Comparison of ENCODE assay signal across 27 mouse cellular contexts in the genomic region with DNA sequence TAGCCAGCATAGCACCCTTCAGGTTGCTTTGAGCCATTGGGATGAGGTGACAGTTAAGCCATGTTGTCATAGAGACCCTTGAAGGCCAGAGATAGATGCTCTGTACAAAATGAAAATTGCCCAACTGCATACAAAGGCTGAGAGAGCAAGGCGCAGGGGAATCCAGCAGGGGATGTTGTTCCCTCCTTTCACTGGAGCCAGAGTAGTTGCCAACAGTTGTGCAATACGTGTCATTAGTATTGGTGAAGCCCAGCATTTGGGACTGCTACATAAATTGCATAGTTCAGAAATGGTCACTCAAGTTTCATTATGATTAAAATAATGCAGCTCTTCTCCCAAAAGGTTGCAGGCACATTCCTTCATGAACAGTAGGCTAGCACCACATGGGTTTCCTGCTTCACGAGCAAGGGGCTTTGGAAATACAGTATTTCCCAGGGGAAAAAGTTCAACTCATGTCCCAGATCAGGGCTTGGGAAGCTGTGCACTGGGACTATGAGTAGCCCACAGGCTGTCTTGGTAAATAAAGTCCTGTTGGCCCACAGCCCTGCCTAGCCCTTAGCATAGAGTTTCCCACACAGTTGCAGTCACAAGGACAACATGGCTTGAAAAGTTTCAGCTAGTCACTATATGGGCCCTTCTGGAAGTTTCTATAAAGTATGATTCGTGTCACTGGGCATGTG. TPM values are rescaled to one million over a fixed set of nuclear protein-coding genes. Genes with fewer than 3 reads are reported as not detected.
DNase-seq lines count a peak whose midpoint lies in the region; ATAC-seq and TF ChIP-seq lines count a peak whose summit lies in the region.
"Had no signal": no experiment of that assay in that cellular context is flagged by ENCODE, and none has a peak within 500 bp of the region (broad histone marks: within the 10 kb centered on the region; RNA-seq: fewer than 3 reads in every experiment).

No protein-coding gene starts in this region.

- 61% methylated on average over 4 of the region's 4 CpGs for WGBS in lung, embryonic 16.5 days
- WGBS in lung, adult 2 months = 65% methylated on average over 4 of the region's 4 CpGs

- no peak overlapping the region for H3K9ac ChIP-seq in lung, embryonic 16.5 days (ENCODE audit: low read length)
- H3K9ac ChIP-seq: embryonic facial prominence, embryonic 15.5 days; forebrain, embryonic 15.5 days; heart, embryonic 15.5 days; hindbrain, embryonic 15.5 days; limb, embryonic 13.5 days; liver, embryonic 14.5 days; lung, embryonic 15.5 days; neural tube, embryonic 12.5 days had no signal

- H3K9me3 ChIP-seq in lung, embryonic 16.5 days (ENCODE audit: control insufficient read depth, low read length) = no peaks in the 10 kb centered on the region
- H3K9me3 ChIP-seq: embryonic facial prominence, embryonic 15.5 days; forebrain, embryonic 15.5 days; heart, embryonic 15.5 days; hindbrain, embryonic 15.5 days; limb, embryonic 13.5 days; lung, embryonic 15.5 days; neural tube, embryonic 12.5 days had no signal

- no peak for TF ChIP-seq POLR2A in lung, adult 2 months (IDR thresholded peaks at IDR 0.05; ENCODE audit: borderline replicate concordance, extremely low read depth, low read depth, low read length)

- peak; percentile 59 for ATAC-seq in lung, embryonic 16.5 days (ENCODE audit: low read depth)
- ATAC-seq: activated CD4-positive, CD25-positive, alpha-beta regulatory T cell, adult 4 months; forebrain, embryonic 15.5 days had no signal

- peak; percentile 11; the same call in 1 of the 2 replicates for TF ChIP-seq CTCF in gastrocnemius, adult 2 months (IDR thresholded peaks at IDR 0.05)
- TF ChIP-seq CTCF in lung, adult 2 months (IDR thresholded peaks at IDR 0.05; ENCODE audit: insufficient read depth, low read length) = no peak

- H3K4me2 ChIP-seq in lung, embryonic 16.5 days (ENCODE audit: low read depth, low read length) = no peak overlapping the region
- H3K4me2 ChIP-seq: embryonic facial prominence, embryonic 15.5 days; forebrain, embryonic 15.5 days; heart, embryonic 15.5 days; hindbrain, embryonic 15.5 days; limb, embryonic 13.5 days; lung, embryonic 15.5 days; neural tube, embryonic 12.5 days had no signal

- H3K4me3 ChIP-seq in gastrocnemius, adult 2 months = no peak overlapping the region
- no peak overlapping the region for H3K4me3 ChIP-seq in lung, embryonic 16.5 days (ENCODE audit: low read length)
- no peak overlapping the region for H3K4me3 ChIP-seq in lung, adult 2 months (replicated peaks; ENCODE audit: extremely low read depth, low read depth, low read length)
- H3K4me3 ChIP-seq: embryonic facial prominence, embryonic 15.5 days; forebrain, embryonic 15.5 days; heart, embryonic 15.5 days; hindbrain, embryonic 15.5 days; limb, embryonic 13.5 days; lung, embryonic 15.5 days; neural tube, embryonic 12.5 days had no signal

- intact Hi-C loops in gastrocnemius, adult 2 months (cut with DNase I) = loop anchor here (10.0 kb wide), 1 partner anchor 53 kb away; a partner anchor contains a TSS
- intact Hi-C loops in gastrocnemius, postnatal 14 days (cut with DNase I; ENCODE audit: low total_unique reads) = no loop called here

- no peaks in the 10 kb centered on the region for H3K36me3 ChIP-seq in lung, embryonic 16.5 days (ENCODE audit: control insufficient read depth, insufficient read depth, low read length)
- H3K36me3 ChIP-seq: embryonic facial prominence, embryonic 15.5 days; forebrain, embryonic 15.5 days; heart, embryonic 15.5 days; hindbrain, embryonic 15.5 days; limb, embryonic 13.5 days; lung, embryonic 15.5 days; neural tube, embryonic 12.5 days had no signal

- H3K27ac ChIP-seq in gastrocnemius, adult 2 months = peak overlapping the region; percentile 82
- no peak overlapping the region for H3K27ac ChIP-seq in lung, embryonic 16.5 days (ENCODE audit: low read length)
- H3K27ac ChIP-seq: embryonic facial prominence, embryonic 15.5 days; forebrain, embryonic 15.5 days; heart, embryonic 15.5 days; hindbrain, embryonic 15.5 days; kidney, postnatal 0 days; limb, embryonic 13.5 days; liver, embryonic 14.5 days; lung, embryonic 15.5 days; neural tube, embryonic 12.5 days had no signal

- no peaks in the 10 kb centered on the region for H3K27me3 ChIP-seq in lung, embryonic 16.5 days (ENCODE audit: control insufficient read depth, insufficient read depth, low read depth, low read length)
- H3K27me3 ChIP-seq: embryonic facial prominence, embryonic 15.5 days; forebrain, embryonic 15.5 days; heart, embryonic 15.5 days; hindbrain, embryonic 15.5 days; lung, embryonic 15.5 days; neural tube, embryonic 12.5 days had no signal

- no peaks in the 10 kb centered on the region for H3K4me1 ChIP-seq in lung, embryonic 16.5 days (replicated peaks; ENCODE audit: control insufficient read depth, insufficient read depth, low read length)
- H3K4me1 ChIP-seq in lung, adult 2 months (ENCODE audit: control insufficient read depth, insufficient read depth, low read length) = no peaks in the 10 kb centered on the region; the same call in none of the 2 replicates
- H3K4me1 ChIP-seq: embryonic facial prominence, embryonic 15.5 days; forebrain, embryonic 15.5 days; heart, embryonic 15.5 days; hindbrain, embryonic 15.5 days; limb, embryonic 13.5 days; lung, embryonic 15.5 days; neural tube, embryonic 12.5 days had no signal

- peak; percentile 33 for DNase-seq in gastrocnemius, adult 2 months
- DNase-seq in gastrocnemius, postnatal 14 days = no peak
- DNase-seq in lung, adult 2 months = no peak
- peak; percentile 14 for DNase-seq in lung, postnatal 10 days
- DNase-seq in skeletal muscle tissue, adult 2 months (ENCODE audit: low read depth, low spot score) = peak; percentile 46
- DNase-seq in thymus, postnatal 36 days = no peak
- DNase-seq: cerebellum, adult 9-10 months; gastrocnemius, postnatal 36 days; kidney, adult 2 months; layer of hippocampus, adult 9-11 months; midbrain, embryonic 14.5 days; right cerebral cortex, postnatal 14 days; thymus, postnatal 4 days had no signal

RNA-seq across cellular contexts. Expression of a gene that starts 58.1 kb away (rescaled TPM):
- total RNA-seq in gastrocnemius, adult 2 months (2021) = 1 to 10 TPM; 1.5 to 2.0 TPM
- total RNA-seq in gastrocnemius, postnatal 14 days (2021) = 1 to 10 TPM; 3.0 to 3.8 TPM
- 2.9 and 4.4 TPM in 2 replicates for polyA plus RNA-seq in lung, embryonic 16.5 days (2015; fragmentation: Nextera tagmentation; extraction: Ambion mirVana)
- 3.9 and 5.1 TPM in 2 replicates for polyA plus RNA-seq in lung, adult 2 months (2012; rRNA removed)
- total RNA-seq: megakaryocyte-erythroid progenitor cell, adult 5-6 weeks; MEL had no signal
- polyA plus RNA-seq: activated CD4-positive, CD25-positive, alpha-beta regulatory T cell, adult 4 months; C2C12 had no signal

Comparison
In these comparisons a context has a peak if more than half of its experiments do, and no peak if none do; other contexts are left out.
1. DNase-seq: peak in gastrocnemius, adult 2 months (single experiment), lung, postnatal 10 days (single experiment) and skeletal muscle tissue, adult 2 months (single experiment); none in gastrocnemius, postnatal 14 days (single experiment), lung, adult 2 months (single experiment) and thymus, postnatal 36 days (0 of 2).